Mouse (Mus musculus) myocyte (in vitro differentiated cells): ENCODE measurements around the gene Faf1.

Experiments
- CEBPB ChIP-seq: IDR thresholded peaks from 2 replicates; pipeline ENCODE4 v1.6.1; 2011; ENCODE audit warnings: mild to moderate bottlenecking, moderate library complexity; ENCODE audit not compliant: poor library complexity, insufficient read depth, severe bottlenecking
- E2F4 ChIP-seq: IDR thresholded peaks from one replicate; pipeline ENCODE4 v1.6.1; 2011; ENCODE audit warnings: mild to moderate bottlenecking, control low read depth, moderate library complexity; ENCODE audit not compliant: insufficient read depth
- MAX ChIP-seq: IDR thresholded peaks from one replicate; pipeline ENCODE4 v1.6.1; 2011; ENCODE audit warnings: low read depth, mild to moderate bottlenecking, control low read depth
- MYOD1 ChIP-seq, 3 experiments: IDR thresholded peaks; one replicate each; pipeline ENCODE4 v1.6.1; 2011; ENCODE audit warnings: control low read depth in 2 of 3, low read depth in 2 of 3, mild to moderate bottlenecking in 2 of 3, moderate library complexity in 1 of 3; ENCODE audit not compliant: insufficient read length in 2 of 3, control insufficient read depth in 1 of 3
- MYOG ChIP-seq, 3 experiments: IDR thresholded peaks; one replicate each; pipeline ENCODE4 v1.6.1; 2011; ENCODE audit warnings: control low read depth in 2 of 3, low read depth in 2 of 3, mild to moderate bottlenecking in 2 of 3; ENCODE audit not compliant: insufficient read length in 2 of 3, control insufficient read depth in 1 of 3, insufficient read depth in 1 of 3
- POLR2A ChIP-seq: IDR thresholded peaks from one replicate; pipeline ENCODE4 v1.6.1; 2011; ENCODE audit warnings: low read depth, mild to moderate bottlenecking, control low read depth, moderate library complexity; ENCODE audit not compliant: insufficient read length
- TCF12 ChIP-seq: IDR thresholded peaks from one replicate; pipeline ENCODE4 v1.6.1; 2011; ENCODE audit warnings: mild to moderate bottlenecking, control low read depth; ENCODE audit not compliant: poor library complexity, insufficient read depth, severe bottlenecking
- TCF3 ChIP-seq: IDR thresholded peaks from one replicate; pipeline ENCODE4 v1.6.1; 2011; ENCODE audit warnings: low read depth, control low read depth; ENCODE audit not compliant: insufficient read length
- USF1 ChIP-seq: IDR thresholded peaks from one replicate; pipeline ENCODE4 v1.6.1; 2011; ENCODE audit warnings: low read depth, mild to moderate bottlenecking, control low read depth, moderate library complexity

DNA sequence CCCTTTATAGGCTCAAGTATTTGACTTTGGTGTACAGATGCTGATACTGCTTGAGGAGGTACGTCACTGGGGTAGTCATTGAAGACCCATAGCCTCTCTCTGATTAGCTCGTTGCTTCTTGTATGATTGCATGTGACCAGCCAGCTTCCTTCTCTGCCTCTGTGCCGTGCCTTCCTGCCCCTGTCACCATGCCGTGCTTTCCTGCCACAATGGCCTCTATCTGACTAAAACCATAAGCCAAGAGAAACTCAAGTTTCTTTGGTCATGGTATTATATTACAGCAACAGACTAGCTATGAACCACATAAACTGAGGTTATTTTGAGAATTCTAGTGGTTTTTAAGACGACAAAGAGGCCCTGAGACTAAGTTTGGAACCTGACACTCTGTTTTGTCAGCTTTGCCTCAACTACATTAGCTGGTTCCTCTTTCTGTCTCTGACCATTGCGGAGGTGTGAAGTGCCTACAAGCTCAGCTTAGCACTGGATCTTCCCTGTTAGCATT lies 211.5 kb downstream of the Faf1 start:
- TF ChIP-seq MYOD1 (IDR thresholded peaks at IDR 0.05; ENCODE audit: control insufficient read depth in 1 of 3, insufficient read length in 2 of 3, low read depth in 2 of 3) (no peak), E2F4 (no peak), USF1 (no peak), TCF12 (no peak), POLR2A (no peak), MAX (no peak), TCF3 (no peak), MYOG (IDR thresholded peaks at IDR 0.05; ENCODE audit: control insufficient read depth in 1 of 3, insufficient read depth in 1 of 3, insufficient read length in 2 of 3, low read depth in 2 of 3) (no peak), CEBPB (no peak)
